Mouse (Mus musculus): ENCODE measurements around the gene Mmp15.

DNA sequence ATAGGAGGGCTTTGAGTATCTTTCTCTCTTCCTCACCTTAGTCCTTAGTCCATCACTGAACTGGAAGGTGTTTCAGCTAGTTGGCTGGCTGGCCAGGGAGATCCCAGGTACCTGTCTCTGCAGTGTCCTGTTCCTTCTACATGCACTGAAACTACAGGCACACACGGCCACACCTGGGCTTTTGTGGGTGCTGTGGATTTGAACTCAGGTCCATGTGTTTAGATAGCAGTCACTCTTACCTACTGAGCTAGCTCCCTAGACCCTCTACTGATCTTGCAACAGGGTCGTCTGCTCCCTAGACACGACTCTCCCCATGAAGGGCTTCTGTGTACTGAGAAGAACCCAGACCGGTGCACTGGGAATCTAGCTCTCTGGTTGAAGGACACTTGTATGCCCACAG, 25.0 kb downstream of the Mmp15 start:
- TF ChIP-seq CTCF (IDR thresholded peaks at IDR 0.05; ENCODE audit: extremely low read depth, insufficient read length, insufficient replicate concordance, low read depth, low read length), result no peak
- TF ChIP-seq POLR2A (IDR thresholded peaks at IDR 0.05; ENCODE audit: low read depth, low read length), result no peak

Data from small intestine, adult 2 months (tissue).